14 mouse cellular contexts compared by ENCODE assay signal in the genomic region with DNA sequence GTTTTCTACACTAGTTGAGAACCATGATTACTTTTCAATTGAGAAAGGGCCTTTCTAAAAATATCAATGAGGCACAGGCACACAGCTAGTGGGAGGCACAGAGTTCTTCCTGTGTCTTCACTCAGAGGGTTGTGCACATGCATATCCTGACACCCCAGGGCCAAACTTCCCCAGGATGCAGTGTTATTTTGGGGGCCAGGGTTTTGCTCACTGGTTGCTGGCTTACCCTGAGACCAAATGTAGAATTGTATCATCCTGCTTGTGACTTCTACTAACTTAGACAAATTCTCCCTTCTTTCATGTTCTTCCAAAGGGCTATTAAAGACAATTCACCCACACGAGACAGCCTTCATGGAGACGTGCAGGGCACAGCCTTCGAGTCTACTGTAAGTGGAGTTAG. TPM values are rescaled to one million over a fixed set of nuclear protein-coding genes. Genes with fewer than 3 reads are reported as not detected.
DNase-seq lines count a peak whose midpoint lies in the region; ATAC-seq and TF ChIP-seq lines count a peak whose summit lies in the region.
"Had no signal": no experiment of that assay in that cellular context is flagged by ENCODE, and none has a peak within 500 bp of the region (broad histone marks: within the 10 kb centered on the region; RNA-seq: fewer than 3 reads in every experiment).

No protein-coding gene starts in this region.

- ATAC-seq in kidney, postnatal 0 days (replicated peaks; ENCODE audit: low FRiP score, low read depth) = no peak
- ATAC-seq in heart, embryonic 13.5 days (ENCODE audit: extremely low read depth, insufficient number of reproducible peaks, low FRiP score, low TSS enrichment) = no peak
- ATAC-seq in intestine, embryonic 16.5 days = no peak
- ATAC-seq: forebrain, embryonic 13.5 days; midbrain, embryonic 13.5 days had no signal

- peaks cover 8% of the 10 kb centered on the region; the same call in 1 of the 2 replicates for H3K4me1 ChIP-seq in kidney, postnatal 0 days (replicated peaks; ENCODE audit: insufficient read depth, low read length)
- H3K4me1 ChIP-seq in heart, embryonic 13.5 days = peaks cover 75% of the 10 kb centered on the region
- peaks cover 16% of the 10 kb centered on the region for H3K4me1 ChIP-seq in intestine, embryonic 16.5 days (ENCODE audit: control insufficient read depth, insufficient read depth, low read length)

- no peaks in the 10 kb centered on the region for H3K9me3 ChIP-seq in kidney, postnatal 0 days (replicated peaks; ENCODE audit: low read length)
- H3K9me3 ChIP-seq in heart, embryonic 13.5 days = no peaks in the 10 kb centered on the region
- no peaks in the 10 kb centered on the region for H3K9me3 ChIP-seq in intestine, embryonic 16.5 days (ENCODE audit: control insufficient read depth, low read length)
- H3K9me3 ChIP-seq: embryonic facial prominence, embryonic 12.5 days; forebrain, embryonic 13.5 days; midbrain, embryonic 13.5 days had no signal

- 75% methylated on average over 3 of the region's 3 CpGs for WGBS in kidney, postnatal 0 days
- 68% methylated on average over 3 of the region's 3 CpGs for WGBS in heart, embryonic 13.5 days
- WGBS in intestine, embryonic 16.5 days = 85% methylated on average over 3 of the region's 3 CpGs

- peak; percentile 94 for DNase-seq in heart, adult 11 months
- no peak for DNase-seq in heart, postnatal 25 days (ENCODE audit: low spot score)
- no peak for DNase-seq in kidney, postnatal 0 days (ENCODE audit: low spot score)
- DNase-seq in kidney, adult 11 months = no peak
- no peak for DNase-seq in embryo, embryonic 9.5 days (ENCODE audit: extremely low spot score)
- DNase-seq in neural tube, embryonic 10.5 days (ENCODE audit: extremely low spot score, low spot score) = no peak
- DNase-seq: layer of hippocampus, postnatal 36 days; right cerebral cortex, postnatal 25 days; thymus, postnatal 14 days had no signal

- intact Hi-C loops in heart, postnatal 25 days (cut with DNase I) = loop anchor here (5.0 kb wide), 1 partner anchor 42 kb away; no protein-coding TSS in a partner anchor

- peak overlapping the region; percentile 31 for H3K27ac ChIP-seq in kidney, postnatal 0 days
- peak overlapping the region; percentile 88 for H3K27ac ChIP-seq in heart, embryonic 13.5 days (replicated peaks)
- H3K27ac ChIP-seq in intestine, embryonic 16.5 days (ENCODE audit: low read length) = peak overlapping the region; percentile 58; the same call in 1 of the 2 replicates
- H3K27ac ChIP-seq: embryonic facial prominence, embryonic 12.5 days; forebrain, embryonic 13.5 days; midbrain, embryonic 13.5 days had no signal

- H3K27me3 ChIP-seq in kidney, postnatal 0 days (ENCODE audit: insufficient read depth, low read length) = no peaks in the 10 kb centered on the region
- no peaks in the 10 kb centered on the region for H3K27me3 ChIP-seq in heart, embryonic 13.5 days (replicated peaks)
- no peaks in the 10 kb centered on the region for H3K27me3 ChIP-seq in intestine, embryonic 16.5 days (replicated peaks; ENCODE audit: control insufficient read depth, insufficient read depth, low read length)
- H3K27me3 ChIP-seq: embryonic facial prominence, embryonic 12.5 days; forebrain, embryonic 13.5 days; midbrain, embryonic 13.5 days had no signal

- TF ChIP-seq CTCF in kidney, postnatal 0 days (IDR thresholded peaks at IDR 0.05; ENCODE audit: low read depth) = no peak

- H3K4me2 ChIP-seq in kidney, postnatal 0 days (ENCODE audit: low read length) = no peak overlapping the region
- H3K4me2 ChIP-seq in heart, embryonic 13.5 days = no peak overlapping the region; the same call in 1 of the 2 replicates
- no peak overlapping the region for H3K4me2 ChIP-seq in intestine, embryonic 16.5 days (ENCODE audit: low read depth, low read length)
- H3K4me2 ChIP-seq: embryonic facial prominence, embryonic 12.5 days; forebrain, embryonic 13.5 days; midbrain, embryonic 13.5 days had no signal

- H3K9ac ChIP-seq in kidney, postnatal 0 days (ENCODE audit: low read depth, low read length) = no peak overlapping the region
- H3K9ac ChIP-seq in heart, embryonic 13.5 days = no peak overlapping the region
- H3K9ac ChIP-seq in intestine, embryonic 16.5 days (ENCODE audit: low read depth, low read length) = no peak overlapping the region
- H3K9ac ChIP-seq: embryonic facial prominence, embryonic 12.5 days; forebrain, embryonic 13.5 days; midbrain, embryonic 13.5 days had no signal

- no peaks in the 10 kb centered on the region for H3K36me3 ChIP-seq in kidney, postnatal 0 days (ENCODE audit: insufficient read depth, low read length)
- H3K36me3 ChIP-seq in heart, embryonic 13.5 days = peaks cover 5% of the 10 kb centered on the region; the same call in 1 of the 2 replicates
- no peaks in the 10 kb centered on the region for H3K36me3 ChIP-seq in intestine, embryonic 16.5 days (ENCODE audit: control insufficient read depth, insufficient read depth, low read length)
- H3K36me3 ChIP-seq: embryonic facial prominence, embryonic 12.5 days; midbrain, embryonic 13.5 days had no signal

- no peak overlapping the region for H3K4me3 ChIP-seq in kidney, postnatal 0 days (replicated peaks; ENCODE audit: low read depth, low read length)
- H3K4me3 ChIP-seq in heart, embryonic 13.5 days = no peak overlapping the region
- no peak overlapping the region for H3K4me3 ChIP-seq in intestine, embryonic 16.5 days (ENCODE audit: low read length)
- H3K4me3 ChIP-seq: embryonic facial prominence, embryonic 12.5 days; forebrain, embryonic 13.5 days; midbrain, embryonic 13.5 days had no signal

RNA-seq across cellular contexts. Expression of a gene that starts 45.7 kb away (rescaled TPM):
- total RNA-seq in heart, postnatal 25 days (2021) = 100 to 1,000 TPM; 109 to 118 TPM
- 11.2 and 13.1 TPM in 2 replicates for polyA plus RNA-seq in kidney, postnatal 0 days (2015; fragmentation: Nextera tagmentation; extraction: Ambion mirVana)
- 22.9 and 32.9 TPM in 2 replicates for polyA plus RNA-seq in heart, embryonic 13.5 days (2015; fragmentation: Nextera tagmentation; extraction: Ambion mirVana)
- polyA plus RNA-seq in intestine, embryonic 16.5 days (2015; fragmentation: Nextera tagmentation; extraction: Ambion mirVana) = 6.2 and 7.6 TPM in 2 replicates

Comparison
In these comparisons a context has a peak if more than half of its experiments do, and no peak if none do; other contexts are left out.
1. H3K27ac ChIP-seq: peak in every context shown above with its lines; median percentile 88 in heart, embryonic 13.5 days; 58 in intestine, embryonic 16.5 days; 31 in kidney, postnatal 0 days.